Mouse (Mus musculus): ENCODE data around the gene Zfp27. TPM values are rescaled to one million over a fixed set of nuclear protein-coding genes. Genes with fewer than 3 reads are reported as not detected.

Zfp27 gene
- total RNA-seq (2021) = 10 to 100 TPM; 18.5 to 21.6 TPM

DNA sequence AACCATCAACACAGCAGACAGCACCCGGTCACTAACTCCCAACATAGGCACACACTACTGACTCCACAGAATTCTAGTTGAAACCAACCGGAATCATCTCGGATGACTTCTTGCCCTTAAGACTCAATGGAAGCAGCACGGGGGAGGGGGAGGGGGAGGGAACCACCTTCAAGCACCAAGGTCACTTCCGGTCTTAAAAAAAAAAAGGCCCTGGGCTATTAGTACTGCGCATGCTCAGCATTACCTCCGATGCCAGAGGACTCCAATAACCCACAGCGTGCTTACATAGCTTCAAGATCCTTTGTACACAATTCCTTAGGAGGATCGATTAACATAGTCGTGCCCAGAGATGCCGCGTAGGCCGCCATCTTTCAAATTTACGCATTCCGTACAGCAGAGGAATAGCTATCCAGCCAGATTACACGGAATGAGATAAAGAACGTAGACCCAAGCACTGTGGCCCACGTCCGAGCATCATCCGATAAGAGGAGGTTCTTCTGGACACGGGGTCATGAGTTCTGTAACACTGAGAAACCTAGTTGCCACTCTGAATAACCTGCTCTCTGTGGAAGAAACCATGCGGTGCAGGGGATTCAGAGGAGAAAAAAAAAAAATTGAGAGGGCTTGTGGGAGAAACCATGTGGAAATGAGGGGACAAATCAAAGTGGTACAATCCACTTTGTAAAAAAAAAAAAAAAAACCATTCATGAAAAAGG lies at the start of gene Zfp27:
TSS of gene Zfp27 (minus strand) at position 607 of the 716 bp plus-strand sequence.
- intact Hi-C loops (cut with DNase I) = loop anchor here (1.0 to 5.0 kb wide), 4 partner anchors 48 to 139 kb away; partner anchors contain the start of genes Zfp420, Zfp74, Zfp790 and Zfp84
- DNase-seq (ENCODE audit: low spot score in 2 of 2) = peak; percentile 66 to 89

DNA sequence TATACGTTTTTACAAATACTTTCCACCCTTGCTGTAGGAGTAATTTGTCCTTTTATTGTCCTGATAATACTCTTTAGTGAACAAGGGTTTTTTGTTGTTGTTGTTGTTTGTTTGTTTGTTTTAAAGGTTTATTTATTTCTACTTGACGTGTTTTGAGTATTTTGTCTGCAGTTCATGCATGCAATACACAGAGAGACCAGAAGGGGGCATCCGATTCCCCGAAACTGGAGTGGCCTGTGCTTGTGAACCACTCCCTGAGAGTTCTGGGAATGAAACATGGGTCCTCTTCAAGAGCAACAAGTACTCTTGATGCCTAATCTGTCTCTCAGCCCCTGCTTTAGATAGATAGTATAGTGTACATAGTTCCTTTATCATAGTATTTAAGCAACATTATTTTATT lies 48.4 kb upstream of the Zfp27 start:
- DNase-seq (ENCODE audit: low spot score in 2 of 2) = peak in 1 of 2 experiments; percentile 15
- intact Hi-C loops (cut with DNase I) = loop anchor here (1.0 kb wide), 1 partner anchor 48 kb away; the partner anchor contains the start of gene Zfp27

DNA sequence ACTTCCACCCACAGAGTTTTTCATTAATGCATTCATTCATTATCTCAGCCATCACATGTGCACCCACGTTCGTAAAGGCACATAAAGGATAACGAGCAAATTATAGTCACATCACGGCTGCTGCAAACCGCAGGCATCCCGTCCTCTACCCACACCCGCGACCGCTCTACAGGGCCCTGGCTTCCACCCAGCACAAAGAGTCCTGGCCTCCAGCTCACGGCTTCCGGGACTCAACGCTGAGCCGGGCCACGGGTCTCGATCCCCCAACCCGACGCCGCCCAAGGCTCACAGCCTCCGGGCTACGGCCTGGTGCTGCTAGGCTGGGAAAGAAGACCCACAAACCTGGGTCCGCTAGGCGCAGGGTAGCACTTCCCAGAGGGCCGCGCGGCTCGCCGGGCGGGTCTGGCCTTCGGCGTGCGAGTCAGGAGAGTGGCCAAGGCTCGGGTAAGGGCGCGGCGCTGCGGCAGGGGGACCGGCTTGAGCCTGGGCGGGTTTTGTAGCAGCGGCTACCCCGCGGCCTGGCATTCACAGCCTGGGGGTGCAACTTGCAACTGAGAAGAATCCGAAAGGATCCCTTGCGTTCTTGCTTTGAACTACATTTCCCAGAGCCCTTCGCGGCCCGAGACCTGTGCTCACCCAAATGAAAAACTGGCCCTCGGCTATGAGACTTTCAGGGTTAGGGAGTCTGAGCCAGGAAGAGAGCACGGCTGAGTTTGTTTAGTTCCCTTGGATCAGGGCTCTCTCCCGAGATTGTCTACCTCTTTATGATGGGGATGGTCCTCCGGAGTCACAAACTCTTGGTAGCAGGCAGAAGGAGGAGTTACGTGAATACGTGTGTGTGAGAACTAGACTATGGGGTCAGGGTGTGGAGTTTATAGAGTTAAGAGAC lies 47.4 kb upstream of the Zfp27 start, which contains the start of gene Zfp74:
TSS of gene Zfp74 (minus strand) at position 577 of the 889 bp plus-strand sequence.
- intact Hi-C loops (cut with DNase I) = loop anchor here (1.0 kb wide), 1 partner anchor 47 kb away; the partner anchor contains the start of gene Zfp27
- peak; percentile 82 to 86 for DNase-seq (ENCODE audit: low spot score in 2 of 2)

DNA sequence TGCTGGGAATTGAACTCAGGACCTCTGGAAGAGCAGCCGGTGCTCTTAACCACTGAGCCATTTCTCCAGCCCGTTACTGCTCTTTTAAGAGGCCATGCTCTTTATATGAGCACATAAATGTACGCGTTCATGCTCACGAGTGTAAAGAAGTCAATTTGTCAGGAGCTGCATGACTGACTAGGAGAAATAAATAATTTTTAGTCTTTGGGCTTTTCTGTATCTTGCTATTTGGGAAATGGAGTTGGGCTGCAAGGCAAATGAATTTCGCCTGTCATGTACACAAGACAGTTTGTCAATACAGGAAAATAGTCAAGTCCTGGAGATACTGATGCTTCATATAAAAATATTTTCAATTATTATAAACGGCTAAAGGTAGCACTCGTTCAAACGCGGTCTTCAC lies 46.7 kb upstream of the Zfp27 start:
- no peak for DNase-seq (ENCODE audit: low spot score in 2 of 2)

DNA sequence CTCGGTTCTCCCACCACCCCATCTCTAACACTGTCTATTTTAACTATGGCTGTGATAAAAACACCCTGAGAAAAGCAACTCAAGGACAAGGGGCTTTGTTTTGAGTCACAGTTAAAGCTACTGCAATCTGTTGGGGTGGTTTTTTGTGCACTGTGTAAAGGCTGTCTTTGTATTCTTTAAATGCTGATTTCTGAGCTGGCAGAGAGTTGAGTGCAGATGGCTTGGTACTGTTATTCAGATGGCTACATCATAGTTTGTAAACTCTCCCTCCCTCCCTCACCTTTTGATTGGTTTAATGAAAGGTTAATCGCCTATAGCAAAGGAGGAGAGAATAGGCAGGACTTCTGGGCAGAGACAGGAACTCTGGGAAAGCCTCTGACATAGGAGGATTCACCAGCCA lies 37.8 kb upstream of the Zfp27 start:
- intact Hi-C loops (cut with DNase I) = no loop called here
- DNase-seq (ENCODE audit: low spot score in 2 of 2) = peak in 1 of 2 experiments; percentile 54

More for the DNA sequence above, 46.7 kb upstream of the Zfp27 start:
- intact Hi-C loops (cut with DNase I) = no loop called here

DNA sequence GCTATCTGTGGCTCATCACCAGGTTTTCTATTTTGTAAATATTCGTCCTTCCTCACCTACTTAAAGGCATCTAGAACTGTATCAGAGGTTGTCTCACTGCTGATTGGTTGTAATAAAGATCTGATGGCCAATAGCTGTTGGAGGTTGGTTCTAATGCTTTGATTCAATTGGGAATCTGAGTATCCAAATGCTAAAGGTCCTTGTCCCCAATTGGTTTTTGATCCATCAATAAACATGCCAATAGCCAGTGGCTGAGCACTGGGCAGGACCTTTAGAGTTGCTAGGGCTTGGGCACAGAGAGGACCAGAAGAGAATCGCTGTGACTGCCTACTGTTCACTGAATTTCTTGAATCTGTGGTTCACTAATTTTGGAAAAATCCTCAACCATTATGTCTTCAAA lies 37.3 kb upstream of the Zfp27 start:
- DNase-seq (ENCODE audit: low spot score in 2 of 2) = no peak
- intact Hi-C loops (cut with DNase I) = no loop called here

DNA sequence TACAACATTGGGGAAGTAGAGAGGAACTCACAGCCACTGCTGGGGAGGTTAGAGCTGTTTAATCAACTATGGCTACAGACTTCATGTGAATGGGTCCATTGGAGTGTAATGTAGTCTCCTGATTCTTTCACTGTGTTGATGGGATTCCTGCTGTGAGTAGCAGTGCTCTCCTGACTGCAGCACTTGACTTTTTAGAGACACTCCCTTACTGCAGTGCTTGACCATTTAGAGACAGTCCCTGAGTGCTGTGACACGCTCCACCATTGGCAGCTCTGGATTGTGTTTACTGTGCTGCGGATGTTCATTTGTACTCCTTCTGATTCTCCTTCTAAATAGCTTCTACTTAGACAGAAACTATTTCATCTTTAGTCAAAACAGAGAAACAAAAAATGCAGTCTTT lies 36.4 kb upstream of the Zfp27 start:
- no peak for DNase-seq (ENCODE audit: low spot score in 2 of 2)
- intact Hi-C loops (cut with DNase I) = no loop called here

DNA sequence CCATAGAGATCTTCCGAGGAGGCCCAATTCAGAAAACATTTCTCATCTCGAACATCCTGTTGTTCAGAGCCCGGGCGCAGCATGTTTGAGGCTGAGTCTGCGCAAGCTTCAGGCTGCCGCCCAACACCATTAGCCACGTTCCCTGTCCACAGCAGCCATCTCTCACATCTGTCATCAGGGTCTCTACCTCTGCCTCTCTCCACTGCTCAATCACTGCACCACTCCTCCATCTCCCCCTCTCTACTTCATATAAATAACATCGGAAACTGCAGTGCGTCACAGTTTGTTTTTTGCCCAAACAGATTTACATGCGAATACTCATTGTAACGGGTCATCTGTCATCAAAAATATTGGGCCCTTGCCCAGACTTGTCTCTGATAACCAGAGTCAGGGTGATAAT lies 34.7 kb upstream of the Zfp27 start:
- intact Hi-C loops (cut with DNase I) = no loop called here
- no peak for DNase-seq (ENCODE audit: low spot score in 2 of 2)

DNA sequence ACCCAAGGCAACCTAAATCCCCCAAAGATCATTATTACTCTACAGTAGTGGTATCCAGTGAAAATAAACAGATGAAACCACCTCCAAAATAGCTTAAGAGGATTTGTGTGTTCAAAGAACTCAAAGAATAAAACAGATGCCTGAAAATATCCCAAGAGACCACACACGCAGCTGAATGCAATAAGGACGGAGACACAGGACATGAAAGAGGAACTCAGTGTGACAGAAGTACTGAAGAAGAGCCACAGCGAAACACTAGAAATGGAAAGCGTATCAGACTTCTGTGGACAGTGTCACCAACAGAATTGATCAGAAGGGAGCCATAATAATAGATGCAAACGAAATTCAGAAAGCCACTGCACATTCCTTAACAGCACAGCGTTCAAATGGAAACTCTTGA lies 32.5 kb upstream of the Zfp27 start:
- intact Hi-C loops (cut with DNase I) = no loop called here
- DNase-seq (ENCODE audit: low spot score in 2 of 2) = no peak

DNA sequence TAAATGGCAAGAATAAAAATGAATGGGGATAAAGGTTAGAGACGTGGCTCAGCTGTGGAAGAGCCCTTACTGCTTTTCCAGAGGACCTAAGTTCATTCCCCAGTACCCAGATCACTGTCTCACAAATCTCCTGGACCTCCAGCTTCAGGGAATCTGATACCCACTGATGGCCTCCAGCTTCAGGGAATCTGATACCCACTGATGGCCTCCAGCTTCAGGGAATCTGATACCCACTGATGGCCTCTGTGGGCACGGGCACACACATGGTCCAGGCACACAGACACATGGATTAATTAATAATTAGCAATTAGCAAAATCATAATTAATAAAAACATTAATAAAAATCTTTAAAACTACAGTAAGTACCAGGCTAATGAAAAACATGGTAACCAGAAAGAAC lies 16.4 kb upstream of the Zfp27 start:
- intact Hi-C loops (cut with DNase I) = no loop called here
- no peak for DNase-seq (ENCODE audit: low spot score in 2 of 2)

DNA sequence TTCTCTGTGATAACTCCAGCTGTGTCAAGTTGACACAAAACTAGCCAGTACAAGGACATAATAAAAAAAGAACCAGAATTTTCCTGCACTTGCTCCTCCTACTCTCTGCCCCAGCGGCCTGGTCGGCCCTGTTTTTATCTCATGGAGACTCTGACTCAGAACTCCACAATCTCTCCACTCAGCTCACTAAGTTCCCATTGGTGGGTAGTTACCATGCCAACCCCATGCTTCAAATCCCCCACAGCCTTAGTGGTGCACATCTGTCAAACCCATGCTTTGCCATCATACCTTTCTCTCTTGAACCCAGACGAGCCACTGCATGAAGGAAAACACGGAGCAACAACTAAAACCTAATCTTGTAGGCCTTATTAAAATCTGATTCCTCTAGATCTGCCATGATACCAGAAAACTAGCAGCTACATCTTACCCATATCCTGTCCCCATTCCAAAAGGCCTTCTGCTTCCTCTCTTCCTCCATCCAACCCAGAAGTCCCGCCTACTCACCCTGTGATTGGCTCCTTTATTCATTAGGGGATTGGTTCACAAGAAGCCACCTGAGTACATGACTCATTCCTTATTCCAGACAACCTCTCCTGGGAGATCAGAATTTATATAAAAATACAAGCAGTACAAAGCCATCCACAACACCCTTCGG lies 15.2 kb upstream of the Zfp27 start:
- intact Hi-C loops (cut with DNase I) = no loop called here
- DNase-seq (ENCODE audit: low spot score in 2 of 2) = peak in 1 of 2 experiments; percentile 56

DNA sequence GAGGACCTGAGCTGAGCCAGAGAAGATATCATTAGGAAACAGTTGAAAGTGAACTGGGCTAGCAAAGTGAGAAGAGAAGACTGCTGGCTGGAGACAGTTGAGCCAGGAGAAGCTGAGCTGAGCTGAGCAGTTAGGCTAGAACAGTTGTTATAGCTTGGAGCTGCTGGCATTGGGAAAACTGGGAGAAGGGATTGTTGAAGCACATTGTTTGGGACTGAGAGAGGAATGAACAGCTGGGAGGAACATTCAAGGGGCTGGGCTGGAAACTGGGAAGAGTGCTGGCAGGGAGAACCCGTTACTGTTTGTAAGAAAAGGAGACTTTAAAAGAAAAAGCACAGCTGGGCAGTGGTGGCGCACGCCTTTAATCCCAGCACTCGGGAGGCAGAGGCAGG lies 11.7 kb upstream of the Zfp27 start:
- no peak for DNase-seq (ENCODE audit: low spot score in 2 of 2)
- intact Hi-C loops (cut with DNase I) = no loop called here

DNA sequence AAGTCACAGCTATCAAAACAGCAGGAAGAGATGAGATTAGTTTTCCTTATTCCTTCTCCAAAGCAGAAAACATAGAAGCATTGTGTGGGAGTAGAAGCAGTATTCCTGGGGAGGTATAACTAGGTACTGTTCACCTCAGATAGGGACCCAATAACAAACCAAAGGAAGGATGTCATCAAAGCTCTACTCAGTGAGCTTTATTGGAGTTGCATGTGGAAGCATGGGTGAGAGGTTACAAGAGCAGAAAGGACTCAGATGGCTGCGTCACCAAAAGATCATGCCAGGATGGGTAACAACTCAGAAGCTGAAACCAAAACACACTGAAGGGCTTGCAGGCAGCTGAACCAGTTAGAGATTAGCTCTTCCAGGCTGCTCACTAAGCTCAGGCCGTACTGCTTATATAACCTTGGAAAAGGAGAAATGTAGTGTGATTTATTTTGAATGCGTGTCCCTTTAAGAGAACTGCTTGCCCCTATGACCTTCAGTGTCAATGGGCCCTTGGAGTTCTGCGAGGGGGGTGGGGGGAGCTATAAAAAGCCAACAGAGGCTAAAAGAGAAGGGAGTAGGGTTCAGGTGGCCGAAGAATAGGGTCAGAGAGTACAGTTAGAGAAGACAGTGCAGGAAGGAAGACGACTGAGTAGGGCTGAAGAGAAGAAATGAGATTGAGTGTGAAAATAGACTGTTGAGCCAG lies 11.1 kb upstream of the Zfp27 start:
- intact Hi-C loops (cut with DNase I) = no loop called here

DNA sequence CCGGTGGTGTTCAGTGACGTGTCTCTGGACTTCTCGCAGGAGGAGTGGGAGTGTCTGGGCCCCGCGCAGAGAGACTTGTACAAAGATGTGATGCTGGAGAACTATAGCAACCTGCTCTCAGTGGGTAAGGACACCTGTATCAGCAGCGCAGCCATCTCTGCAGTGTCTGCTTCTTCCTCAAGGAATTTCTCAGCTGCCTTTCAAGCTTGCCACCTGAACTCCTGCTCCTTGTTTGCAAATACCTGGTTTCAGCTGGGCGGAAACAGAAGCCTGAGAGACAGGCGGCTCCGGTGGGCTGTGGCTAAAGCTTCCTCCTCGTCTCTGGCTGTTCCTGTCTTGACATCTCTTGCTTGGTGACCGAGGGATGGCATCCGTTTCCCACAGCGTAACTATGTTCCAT lies 5.8 kb upstream of the Zfp27 start:
- no peak for DNase-seq (ENCODE audit: low spot score in 2 of 2)
- intact Hi-C loops (cut with DNase I) = no loop called here

More for the DNA sequence above, 11.1 kb upstream of the Zfp27 start:
- no peak for DNase-seq (ENCODE audit: low spot score in 2 of 2)

DNA sequence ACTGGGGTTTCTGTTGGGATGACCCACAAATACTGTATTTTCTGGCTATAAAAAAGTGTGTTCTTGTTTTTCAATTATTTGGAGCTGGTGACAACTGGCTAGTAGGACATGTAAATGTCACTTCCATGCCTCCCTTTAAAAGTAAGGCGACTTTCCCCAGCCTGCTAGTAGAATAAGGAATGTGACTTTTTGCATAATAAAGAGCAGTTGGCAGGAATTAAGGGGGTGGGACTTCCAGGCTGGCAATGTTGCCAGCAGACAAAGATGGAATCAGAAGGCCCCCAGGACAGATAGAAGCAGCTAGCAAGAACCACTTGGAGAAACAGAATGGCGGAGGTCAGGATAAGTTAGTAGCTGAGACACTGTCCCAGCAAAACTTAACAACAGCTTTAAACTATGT lies 3.9 kb upstream of the Zfp27 start:
- intact Hi-C loops (cut with DNase I) = no loop called here

DNA sequence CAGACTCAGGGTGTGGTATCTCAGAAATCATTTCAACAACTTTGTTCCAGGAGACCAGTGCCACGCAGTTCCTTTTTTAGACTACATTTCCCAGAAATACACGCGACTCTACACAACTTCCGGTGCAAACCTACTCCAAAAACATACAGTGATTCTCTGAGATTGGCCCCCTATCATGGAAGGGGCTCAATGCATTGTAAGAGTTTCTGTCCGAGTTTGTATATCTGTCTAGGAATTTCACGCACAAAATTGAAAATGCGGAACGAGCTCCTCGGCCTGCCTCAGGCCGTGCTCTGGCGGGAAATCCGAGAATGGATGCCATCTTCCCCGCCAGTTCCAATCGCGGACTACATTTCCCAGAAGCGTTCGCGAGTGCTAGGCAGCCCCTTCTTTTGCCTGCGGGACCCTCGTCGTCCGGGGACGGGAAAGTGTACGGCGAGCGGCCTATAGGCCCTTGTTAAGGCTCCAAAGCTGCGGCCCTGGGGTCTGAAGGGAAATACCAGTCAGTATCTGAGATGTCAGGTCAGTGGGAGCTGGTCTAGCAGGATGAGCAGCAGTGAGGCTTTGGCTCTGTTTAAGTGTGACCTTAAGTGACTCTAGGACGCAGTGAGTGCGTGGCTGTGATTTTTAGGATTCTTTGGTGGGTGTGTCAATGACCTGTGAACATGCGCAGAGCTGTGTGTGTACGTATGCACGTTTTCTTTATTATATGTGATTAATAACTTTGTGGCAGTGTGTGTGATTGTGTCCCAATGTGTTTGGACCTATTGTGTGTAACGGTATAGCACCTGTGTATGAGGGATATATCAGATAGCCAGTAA lies 2.0 kb upstream of the Zfp27 start, which contains the start of gene Zfp383:
TSS of gene Zfp383 (plus strand) at position 94 of the 821 bp plus-strand sequence.
- peak; percentile 87 for DNase-seq (ENCODE audit: low spot score in 2 of 2)
- intact Hi-C loops (cut with DNase I) = loop anchor here (5.0 kb wide), 3 partner anchors 51 to 141 kb away; partner anchors contain the start of genes Zfp420, Zfp790 and Zfp84

More for the DNA sequence above, 3.9 kb upstream of the Zfp27 start:
- DNase-seq (ENCODE audit: low spot score in 2 of 2) = no peak

DNA sequence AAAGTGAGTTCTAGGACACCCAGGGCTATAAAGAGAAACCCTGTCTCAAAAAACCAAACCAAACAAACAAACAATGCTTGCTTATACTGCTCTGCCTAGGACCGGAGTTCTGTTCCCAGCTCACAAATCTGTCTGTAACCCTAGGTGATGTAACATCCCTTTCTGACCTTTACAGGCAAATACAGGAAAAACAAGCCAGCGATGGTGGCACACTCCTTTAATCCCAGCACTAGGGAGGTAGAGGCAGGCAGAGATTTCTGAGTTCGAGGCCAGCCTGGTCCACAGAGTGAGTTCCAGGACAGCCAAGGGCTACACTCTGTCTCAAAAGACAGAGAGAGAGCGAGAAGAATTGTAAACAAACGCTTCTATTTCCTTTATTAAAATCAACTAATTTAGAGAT lies 834 bp upstream of the Zfp27 start:
- no peak for DNase-seq (ENCODE audit: low spot score in 2 of 2)
- intact Hi-C loops (cut with DNase I) = loop anchor here (5.0 kb wide), 3 partner anchors 50 to 140 kb away; partner anchors contain the start of genes Zfp420, Zfp790 and Zfp84

DNA sequence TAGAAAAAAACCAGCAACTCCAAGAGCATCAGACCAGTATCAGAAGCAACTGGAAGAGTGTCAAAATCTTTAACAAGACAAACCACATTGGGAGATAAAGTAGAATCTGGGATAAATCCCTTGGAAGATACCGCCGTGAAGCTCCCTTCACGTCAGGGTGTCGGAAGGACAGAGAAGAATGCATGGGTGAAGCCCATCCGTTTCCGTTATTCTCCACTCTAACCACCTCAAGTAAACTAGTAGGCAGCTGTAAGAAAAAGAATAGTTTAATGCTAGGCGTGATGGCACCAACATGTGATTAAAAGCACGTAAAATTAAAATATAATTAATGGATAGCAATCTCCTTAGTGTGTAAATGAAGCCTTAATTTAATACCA lies 298 bp upstream of the Zfp27 start:
- no peak for DNase-seq (ENCODE audit: low spot score in 2 of 2)
- intact Hi-C loops (cut with DNase I) = loop anchor here (1.0 to 5.0 kb wide), 4 partner anchors 48 to 139 kb away; partner anchors contain the start of genes Zfp420, Zfp74, Zfp790 and Zfp84
